Mouse (Mus musculus) cortical plate, adult 2 months (tissue): Measurements from ENCODE around the gene Hdlbp.

Experiments
- CTCF ChIP-seq: fragments of 200-500 bp; IDR thresholded peaks from 2 replicates; pipeline ENCODE4 v1.5.1; 2011; ENCODE audit warnings: mild to moderate bottlenecking, control low read depth, low read length; ENCODE audit not compliant: insufficient read depth; ENCODE audit errors: extremely low read depth
- POLR2A ChIP-seq: fragments of 200-500 bp; IDR thresholded peaks from 2 replicates; pipeline ENCODE4 v1.6.1; 2011; ENCODE audit warnings: mild to moderate bottlenecking, low read length, control low read depth; ENCODE audit not compliant: insufficient read depth; ENCODE audit errors: extremely low read depth

DNA sequence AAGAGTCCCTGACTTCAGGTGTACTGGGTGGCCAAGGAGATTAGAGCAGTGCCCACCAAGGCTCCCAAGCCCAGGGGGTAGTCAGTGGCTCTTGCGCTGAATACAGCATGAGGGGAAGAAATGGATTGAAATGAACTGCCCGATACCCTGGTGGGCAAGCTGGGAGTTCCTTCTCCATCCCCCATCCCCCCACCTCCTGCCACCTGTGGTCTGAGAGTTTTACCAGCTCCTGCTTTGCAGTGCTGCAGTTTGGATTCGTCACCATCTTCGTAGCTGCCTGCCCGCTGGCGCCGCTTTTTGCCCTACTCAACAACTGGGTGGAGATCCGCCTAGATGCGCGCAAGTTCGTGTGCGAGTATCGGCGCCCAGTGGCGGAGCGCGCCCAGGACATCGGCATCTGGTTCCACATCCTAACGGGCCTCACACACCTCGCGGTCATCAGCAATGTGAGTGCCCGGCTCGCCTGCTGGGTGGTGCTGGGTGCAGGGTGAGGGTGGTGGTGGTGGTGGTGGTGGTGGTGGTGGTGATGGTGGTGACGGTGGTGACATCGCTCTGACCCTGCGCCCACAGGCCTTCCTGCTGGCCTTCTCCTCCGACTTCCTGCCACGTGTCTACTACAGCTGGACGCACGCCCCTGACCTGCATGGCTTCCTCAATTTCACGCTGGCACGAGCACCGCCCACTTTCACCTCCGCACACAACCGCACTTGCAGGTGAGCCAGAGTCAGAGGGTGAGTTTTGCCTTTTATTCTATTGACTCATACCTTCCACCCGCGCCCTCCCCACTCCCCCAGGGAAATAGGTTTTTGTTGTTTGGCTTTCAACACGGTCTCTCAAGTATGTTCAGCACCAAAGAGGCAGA, 77.2 kb downstream of the Hdlbp start:
- no peak for TF ChIP-seq CTCF
- no peak for TF ChIP-seq POLR2A
